Mouse (Mus musculus) liver, embryonic 15.5 days (tissue): ENCODE measurements around the gene Antxr1. TPM values are rescaled to one million over a fixed set of nuclear protein-coding genes. Genes with fewer than 3 reads are reported as not detected.

Experiments used
- ATAC-seq: fragments of 200-750 bp; cut with Nextera tagmentation; 2 replicates; pipeline ENCODE4 v1.8.0; 2017; ENCODE audit warnings: moderate number of reproducible peaks, mild to moderate bottlenecking, moderate library complexity; ENCODE audit not compliant: insufficient read depth
- H3K27ac ChIP-seq: fragments of 300-500 bp; sonication (generic); replicated peaks from 2 replicates; pipeline ENCODE4 v1.5.1; 2015; ENCODE audit warnings: mild to moderate bottlenecking, inconsistent platforms
- H3K27me3 ChIP-seq: fragments of 300-500 bp; sonication (generic); 2 replicates; pipeline ENCODE4 v1.6.1; 2015; ENCODE audit warnings: mild to moderate bottlenecking, inconsistent platforms
- H3K36me3 ChIP-seq: fragments of 300-500 bp; sonication (generic); replicated peaks from 2 replicates; pipeline ENCODE4 v1.6.1; 2015; ENCODE audit warnings: moderate library complexity, mild to moderate bottlenecking, inconsistent platforms
- H3K4me1 ChIP-seq: fragments of 300-500 bp; sonication (generic); replicated peaks from 2 replicates; pipeline ENCODE4 v1.6.1; 2015; ENCODE audit warnings: inconsistent platforms
- H3K4me2 ChIP-seq: fragments of 300-500 bp; sonication (generic); 2 replicates; pipeline ENCODE4 v1.6.1; 2015; ENCODE audit warnings: moderate library complexity, mild to moderate bottlenecking, inconsistent platforms
- H3K4me3 ChIP-seq: fragments of 300-500 bp; sonication (generic); replicated peaks from 2 replicates; pipeline ENCODE4 v1.5.1; 2015; ENCODE audit warnings: mild to moderate bottlenecking, inconsistent platforms
- H3K9ac ChIP-seq: fragments of 300-500 bp; sonication (generic); 2 replicates; pipeline ENCODE4 v1.6.1; 2015; ENCODE audit warnings: moderate library complexity, mild to moderate bottlenecking, inconsistent platforms
- H3K9me3 ChIP-seq: fragments of 300-500 bp; sonication (generic); replicated peaks from 2 replicates; pipeline ENCODE4 v1.6.1; 2016; ENCODE audit warnings: inconsistent platforms
- WGBS: fragments of 180-500 bp; shearing (Covaris S2); methylation state at CpG from one replicate; pipeline ENCODE4 v1.1.7; 2015; ENCODE audit warnings: mixed read lengths; ENCODE audit not compliant: insufficient replicate concordance; 5-methylcytosine and 5-hydroxymethylcytosine counted together
- polyA plus RNA-seq: library from polyadenylated mRNA; unstranded; fragments of >200 nt; fragmentation: Nextera tagmentation; extraction: Ambion mirVana; gene quantifications from 2 replicates; pipeline ENCODE4 v1.2.1, GENCODE M21; 2015

Gene Antxr1
- polyA plus RNA-seq, 1 experiment from 2014 or later: 0.47 TPM

DNA sequence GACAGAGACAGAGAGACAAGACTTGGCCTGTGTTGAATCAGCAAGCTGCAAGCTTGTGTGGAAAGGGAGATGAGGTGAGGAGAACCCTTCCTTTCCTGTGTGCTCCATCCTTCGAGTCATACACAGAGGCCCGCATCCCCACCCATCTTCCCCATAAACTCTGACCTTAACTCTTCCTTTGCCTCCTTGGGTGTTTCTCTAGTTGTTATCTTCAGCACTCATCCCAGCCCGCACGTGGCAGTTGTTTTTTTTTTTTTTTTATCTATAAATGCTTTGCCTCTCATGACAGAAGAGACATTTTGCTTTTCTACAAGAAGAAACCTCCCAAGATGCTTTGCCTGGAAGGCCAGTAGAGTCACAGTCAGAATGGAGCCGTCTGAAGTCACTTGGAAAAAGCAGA lies 197.1 kb downstream of the Antxr1 start:
- Histone ChIP-seq H3K4me1 (peaks cover 32% of the 10 kb centered on the region), H3K9ac (no peak overlapping the region), H3K9me3 (no peaks in the 10 kb centered on the region), H3K4me3 (no peak overlapping the region), H3K27ac (peak overlapping the region; percentile 77), H3K36me3 (no peaks in the 10 kb centered on the region), H3K27me3 (peaks cover 6% of the 10 kb centered on the region; the same call in 1 of the 2 replicates), H3K4me2 (no peak overlapping the region; the same call in 1 of the 2 replicates)
- 27% methylated on average over 5 of the region's 5 CpGs for WGBS
- peak; percentile 76 for ATAC-seq

DNA sequence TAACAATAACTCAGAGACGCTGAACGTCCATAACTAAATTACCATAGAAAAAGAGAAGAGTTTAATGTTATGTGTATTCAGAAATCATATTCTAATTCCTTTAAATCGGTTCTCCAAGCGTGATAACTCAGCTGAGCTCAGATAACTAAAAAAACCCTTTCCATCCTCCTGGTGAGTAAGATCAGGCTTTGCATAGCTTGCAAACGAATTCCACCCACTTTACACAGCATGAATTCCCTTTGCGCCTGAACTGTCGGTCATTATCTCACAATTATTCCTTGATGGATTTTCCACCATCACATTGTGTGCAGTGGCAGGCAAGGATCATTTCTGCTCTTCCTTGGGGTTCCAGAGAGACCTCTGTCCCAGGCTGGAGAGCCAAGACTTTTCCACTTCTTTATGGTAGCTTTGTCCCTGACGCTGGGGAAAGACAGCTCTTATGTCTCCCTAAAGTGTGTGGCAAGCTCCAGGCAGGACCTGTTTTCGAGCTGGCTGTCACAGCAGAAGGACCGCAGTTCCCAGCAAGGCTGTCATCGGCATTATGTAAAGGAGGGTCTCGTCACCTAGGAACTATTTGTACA lies 201.6 kb downstream of the Antxr1 start:
- 62% methylated on average over 12 of the region's 12 CpGs for WGBS
- no peak for ATAC-seq
- Histone ChIP-seq H3K27ac (no peak overlapping the region), H3K4me3 (no peak overlapping the region), H3K36me3 (no peaks in the 10 kb centered on the region), H3K9me3 (no peaks in the 10 kb centered on the region), H3K9ac (no peak overlapping the region), H3K27me3 (no peaks in the 10 kb centered on the region), H3K4me1 (peaks cover 17% of the 10 kb centered on the region), H3K4me2 (no peak overlapping the region)

DNA sequence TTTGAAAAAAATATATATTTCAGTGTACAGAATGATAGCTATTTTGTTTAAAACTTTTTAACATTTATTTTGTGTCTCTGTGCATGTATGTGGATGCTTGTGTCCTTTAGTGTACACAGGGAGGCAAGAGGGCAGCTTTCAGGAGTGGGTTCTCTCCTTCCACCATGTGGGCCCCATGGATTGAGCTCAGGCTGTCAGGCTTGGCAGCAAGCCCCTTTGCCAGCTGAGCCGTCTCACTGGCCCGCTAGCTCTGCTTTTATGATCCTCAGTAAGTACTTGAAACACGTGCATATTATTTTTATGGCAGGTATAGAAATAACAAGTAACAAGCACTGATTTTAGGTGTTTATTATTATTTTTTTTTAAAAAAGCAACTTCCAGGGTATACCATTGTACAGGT lies 202.1 kb downstream of the Antxr1 start:
- WGBS: 76% methylated on average over 3 of the region's 3 CpGs
- Histone ChIP-seq H3K4me3 (no peak overlapping the region), H3K27me3 (no peaks in the 10 kb centered on the region), H3K4me2 (no peak overlapping the region), H3K36me3 (no peaks in the 10 kb centered on the region), H3K4me1 (peaks cover 11% of the 10 kb centered on the region), H3K27ac (no peak overlapping the region), H3K9ac (no peak overlapping the region), H3K9me3 (no peaks in the 10 kb centered on the region)
- no peak for ATAC-seq

DNA sequence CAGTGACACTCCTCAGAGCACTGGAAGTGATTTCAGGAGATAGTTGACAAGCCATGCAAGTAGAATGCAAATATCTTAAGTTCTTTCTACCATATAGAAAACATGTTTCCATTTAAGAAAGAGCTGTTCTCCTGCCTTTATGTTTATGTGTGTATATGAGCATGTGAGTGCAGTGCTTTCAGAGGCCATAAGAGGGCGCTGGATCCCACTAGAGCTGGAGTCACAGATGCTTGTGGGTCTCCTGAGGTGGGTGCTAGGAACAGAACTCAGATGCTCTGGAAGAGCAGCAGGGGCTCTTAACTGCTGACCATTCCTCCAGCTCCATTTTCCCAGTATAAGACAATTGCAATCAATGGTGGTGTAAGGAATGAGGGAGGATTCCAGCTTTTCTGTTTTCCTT lies 204.5 kb downstream of the Antxr1 start:
- WGBS: 45% methylated on average over 1 of the region's 1 CpGs
- Histone ChIP-seq H3K4me2 (no peak overlapping the region), H3K36me3 (no peaks in the 10 kb centered on the region), H3K27ac (no peak overlapping the region), H3K4me1 (peaks cover 9% of the 10 kb centered on the region; the same call in 1 of the 2 replicates), H3K4me3 (no peak overlapping the region), H3K9ac (no peak overlapping the region), H3K27me3 (no peaks in the 10 kb centered on the region), H3K9me3 (no peaks in the 10 kb centered on the region)
- no peak for ATAC-seq

DNA sequence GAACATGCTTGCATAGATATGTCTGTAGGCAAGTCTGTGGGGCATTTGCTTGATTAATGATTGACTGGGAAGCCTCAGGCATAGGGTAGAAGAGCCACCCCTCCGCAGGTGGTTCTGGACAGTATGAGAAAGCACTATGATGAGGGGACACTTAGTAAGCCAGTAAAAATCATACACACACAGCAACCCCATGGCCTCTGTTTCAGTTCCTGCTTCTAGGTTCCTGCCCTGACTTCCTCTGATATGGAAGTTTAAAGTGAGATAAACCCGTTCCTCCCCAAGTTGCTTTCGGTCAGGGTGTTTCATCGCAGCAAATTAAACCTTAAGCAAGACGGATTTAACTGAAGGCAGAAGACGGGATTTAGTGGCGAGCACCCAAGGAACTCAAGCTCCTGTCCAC lies 205.0 kb downstream of the Antxr1 start:
- Histone ChIP-seq H3K9me3 (no peaks in the 10 kb centered on the region), H3K4me2 (no peak overlapping the region), H3K36me3 (no peaks in the 10 kb centered on the region), H3K9ac (no peak overlapping the region), H3K4me3 (no peak overlapping the region), H3K27ac (no peak overlapping the region), H3K4me1 (peaks cover 9% of the 10 kb centered on the region; the same call in 1 of the 2 replicates), H3K27me3 (no peaks in the 10 kb centered on the region)
- 66% methylated on average over 7 of the region's 7 CpGs for WGBS
- ATAC-seq: no peak

DNA sequence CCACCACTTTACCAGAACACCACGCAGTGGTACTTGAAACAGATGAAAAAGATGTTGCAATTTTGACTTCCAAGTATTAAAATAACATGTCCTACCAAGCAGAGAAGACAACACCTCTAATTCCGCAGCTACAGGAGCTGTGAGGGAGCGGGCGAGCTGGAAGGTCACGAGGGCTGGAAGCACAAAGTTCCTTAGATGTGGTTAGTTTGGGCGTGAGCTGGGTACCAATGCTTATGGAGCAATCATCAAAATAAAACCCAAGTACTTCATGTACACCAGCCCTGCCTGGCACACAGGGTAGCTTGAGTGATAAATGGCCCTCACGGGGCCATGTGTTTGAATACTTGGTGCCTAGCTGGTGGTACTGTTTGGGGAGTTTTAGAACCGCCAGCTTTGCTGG lies 205.8 kb downstream of the Antxr1 start:
- Histone ChIP-seq H3K9ac (no peak overlapping the region), H3K36me3 (no peaks in the 10 kb centered on the region), H3K27ac (no peak overlapping the region), H3K4me1 (peaks cover 9% of the 10 kb centered on the region; the same call in 1 of the 2 replicates), H3K4me3 (no peak overlapping the region), H3K4me2 (no peak overlapping the region), H3K9me3 (no peaks in the 10 kb centered on the region), H3K27me3 (no peaks in the 10 kb centered on the region)
- WGBS: 63% methylated on average over 8 of the region's 8 CpGs
- ATAC-seq: no peak

DNA sequence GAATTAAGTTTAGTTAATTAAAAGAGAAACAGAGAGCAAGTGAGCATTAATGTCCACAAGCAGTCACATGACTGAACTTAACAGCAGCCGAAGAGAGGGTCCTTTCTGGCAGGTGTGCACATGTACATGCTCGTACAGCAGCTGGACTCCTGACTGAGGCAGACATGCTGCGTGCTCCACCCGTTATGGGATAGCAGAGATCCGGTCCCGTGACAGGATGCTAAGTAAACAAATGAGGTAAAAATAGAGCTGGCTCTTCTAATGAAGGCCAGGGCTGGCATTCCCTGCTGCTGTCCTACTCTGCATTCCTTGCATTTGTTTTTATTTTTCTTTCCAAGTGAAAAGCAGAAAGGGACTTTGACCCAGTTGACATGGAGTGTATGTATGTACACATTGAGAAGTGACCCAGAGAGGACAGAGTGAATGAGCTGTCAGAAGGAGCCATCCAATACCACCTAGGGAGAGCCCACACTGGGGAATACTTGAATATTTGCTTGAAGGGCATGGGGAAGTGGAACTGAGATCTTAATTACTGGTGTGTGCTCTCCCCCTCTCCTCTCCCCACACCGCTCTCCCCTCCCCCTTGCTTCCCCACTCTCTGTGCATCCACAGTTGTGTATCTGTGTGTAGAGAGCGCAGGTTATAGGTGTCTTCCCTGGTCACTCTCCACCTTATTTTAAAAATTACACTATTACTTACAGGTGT lies 208.4 kb downstream of the Antxr1 start:
- 50% methylated on average over 8 of the region's 8 CpGs for WGBS
- H3K27ac ChIP-seq: no peak overlapping the region
- H3K27me3 ChIP-seq: no peaks in the 10 kb centered on the region
- peaks cover 9% of the 10 kb centered on the region; the same call in 1 of the 2 replicates for H3K4me1 ChIP-seq
- ATAC-seq: no peak
- no peak overlapping the region for H3K4me3 ChIP-seq
- no peak overlapping the region for H3K9ac ChIP-seq
- H3K36me3 ChIP-seq: no peaks in the 10 kb centered on the region
- no peaks in the 10 kb centered on the region for H3K9me3 ChIP-seq
- H3K4me2 ChIP-seq: no peak overlapping the region

DNA sequence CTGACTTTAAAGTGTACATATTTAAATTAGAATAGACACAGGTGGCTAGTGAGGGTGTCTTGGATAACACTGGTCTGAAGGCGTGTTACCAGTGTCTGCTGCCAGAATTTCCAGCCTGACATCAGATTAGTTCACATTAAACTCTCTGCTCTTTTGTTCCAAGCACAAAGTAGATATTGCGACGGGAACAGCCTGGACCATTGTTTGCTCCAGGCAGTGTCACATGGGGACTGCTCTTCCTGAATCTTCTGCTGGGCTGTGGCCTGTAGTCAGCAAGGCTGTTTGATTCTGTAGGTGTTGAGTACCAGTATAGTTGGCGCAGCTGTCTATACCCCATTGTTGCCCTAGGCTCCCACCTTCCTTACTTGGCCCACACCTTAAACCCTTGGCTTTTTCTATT lies 211.6 kb downstream of the Antxr1 start:
- WGBS: 59% methylated on average over 4 of the region's 4 CpGs
- H3K36me3 ChIP-seq: no peaks in the 10 kb centered on the region
- no peaks in the 10 kb centered on the region for H3K27me3 ChIP-seq
- H3K4me1 ChIP-seq: peaks cover 16% of the 10 kb centered on the region
- H3K9ac ChIP-seq: no peak overlapping the region
- H3K4me2 ChIP-seq: no peak overlapping the region
- no peak overlapping the region for H3K27ac ChIP-seq
- no peak overlapping the region for H3K4me3 ChIP-seq
- ATAC-seq: no peak
- no peaks in the 10 kb centered on the region for H3K9me3 ChIP-seq

DNA sequence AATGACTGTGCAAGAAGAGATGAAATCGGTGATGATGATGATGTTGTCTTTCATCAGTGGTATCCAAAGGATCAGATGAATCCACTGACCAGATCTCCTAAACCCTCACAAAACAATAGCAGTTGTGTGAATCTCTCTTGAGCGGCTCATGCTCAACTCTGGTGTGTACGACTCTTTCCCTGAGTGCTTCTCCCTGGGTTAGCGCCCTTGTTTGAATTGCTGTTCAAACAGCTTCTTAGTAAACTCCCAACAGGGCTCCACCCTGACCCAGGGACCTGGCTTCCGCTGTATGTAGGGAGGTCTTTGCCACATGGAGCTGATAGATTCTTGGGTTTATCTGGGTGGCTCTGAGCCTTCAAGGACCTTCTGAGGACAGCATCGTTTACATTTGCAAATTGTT lies 212.2 kb downstream of the Antxr1 start:
- no peak overlapping the region for H3K4me3 ChIP-seq
- no peaks in the 10 kb centered on the region for H3K36me3 ChIP-seq
- no peaks in the 10 kb centered on the region for H3K9me3 ChIP-seq
- H3K4me1 ChIP-seq: peaks cover 16% of the 10 kb centered on the region
- H3K27ac ChIP-seq: no peak overlapping the region
- no peak for ATAC-seq
- H3K27me3 ChIP-seq: no peaks in the 10 kb centered on the region
- H3K4me2 ChIP-seq: no peak overlapping the region
- H3K9ac ChIP-seq: no peak overlapping the region
- 58% methylated on average over 6 of the region's 6 CpGs for WGBS

DNA sequence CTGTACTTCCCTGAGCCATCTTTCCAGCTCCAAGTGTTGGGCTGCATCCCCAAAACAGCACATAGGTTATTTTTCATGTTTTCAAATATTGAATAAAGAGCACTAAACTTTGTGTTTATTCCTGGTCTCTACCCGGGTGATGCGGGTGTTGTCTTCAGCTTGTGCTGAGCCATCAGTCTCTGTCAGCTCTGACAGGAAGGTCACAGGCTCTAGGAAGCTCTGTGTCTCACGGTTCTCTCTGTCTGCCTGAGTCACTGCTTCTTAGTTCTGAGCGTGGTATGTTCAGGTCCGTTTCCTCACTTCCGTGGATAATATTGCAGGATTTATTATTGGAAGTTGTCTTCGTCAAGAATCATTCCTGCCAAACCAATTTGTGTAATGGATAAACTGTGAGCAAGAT lies 213.7 kb downstream of the Antxr1 start:
- no peak overlapping the region for H3K9ac ChIP-seq
- no peak for ATAC-seq
- 50% methylated on average over 7 of the region's 7 CpGs for WGBS

DNA sequence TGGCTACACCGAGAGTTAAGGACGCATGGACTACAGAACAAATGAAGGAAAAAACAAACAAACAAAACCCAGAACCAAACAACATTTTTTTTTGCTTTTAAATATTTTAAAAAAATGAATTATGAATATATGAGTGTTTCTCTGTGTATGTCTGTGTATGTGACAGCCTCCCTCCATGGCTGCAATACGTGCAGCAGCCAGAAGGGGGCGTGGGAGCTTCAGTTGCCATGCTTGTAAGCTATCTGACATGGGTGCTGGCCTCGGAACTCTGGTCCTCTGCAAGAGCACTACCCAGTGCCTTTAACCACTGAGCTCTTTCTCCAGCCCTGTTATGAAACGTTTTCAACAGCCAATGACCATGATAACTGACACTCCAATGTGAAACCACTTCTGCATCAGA lies 215.0 kb downstream of the Antxr1 start:
- no peaks in the 10 kb centered on the region for H3K36me3 ChIP-seq
- no peak overlapping the region for H3K4me3 ChIP-seq
- H3K4me1 ChIP-seq: peaks cover 7% of the 10 kb centered on the region
- WGBS: 67% methylated on average over 6 of the region's 6 CpGs
- no peak for ATAC-seq
- no peak overlapping the region for H3K4me2 ChIP-seq
- no peak overlapping the region for H3K9ac ChIP-seq
- H3K9me3 ChIP-seq: no peaks in the 10 kb centered on the region
- peaks cover 3% of the 10 kb centered on the region; the same call in 1 of the 2 replicates for H3K27me3 ChIP-seq
- H3K27ac ChIP-seq: no peak overlapping the region

More for the DNA sequence above, 213.7 kb downstream of the Antxr1 start:
- no peak overlapping the region for H3K4me2 ChIP-seq
- H3K9me3 ChIP-seq: no peaks in the 10 kb centered on the region
- no peaks in the 10 kb centered on the region for H3K36me3 ChIP-seq
- H3K4me3 ChIP-seq: no peak overlapping the region
- peaks cover 8% of the 10 kb centered on the region for H3K4me1 ChIP-seq
- no peak overlapping the region for H3K27ac ChIP-seq
- no peaks in the 10 kb centered on the region for H3K27me3 ChIP-seq
